Mouse (Mus musculus) kidney, adult 2 months (tissue): Measurements from ENCODE around the gene 4930415O20Rik. TPM values are rescaled to one million over a fixed set of nuclear protein-coding genes. Genes with fewer than 3 reads are reported as not detected.

Experiments used
- DNase-seq: peaks from one replicate; pipeline ENCODE4 v3.0.0; 2021
- H3K27ac ChIP-seq: fragments of 200-500 bp; 2 replicates; pipeline ENCODE4 v1.5.1; 2012; ENCODE audit warnings: low read depth, low read length, control low read depth, inconsistent platforms; ENCODE audit not compliant: insufficient read depth
- H3K27me3 ChIP-seq: fragments of 200-500 bp; replicated peaks from 2 replicates; pipeline ENCODE4 v1.6.1; 2012; ENCODE audit warnings: mild to moderate bottlenecking, moderate library complexity, low read length, inconsistent platforms; ENCODE audit not compliant: control insufficient read depth, insufficient read depth
- H3K36me3 ChIP-seq: fragments of 200-500 bp; 2 replicates; pipeline ENCODE4 v1.6.1; 2012; ENCODE audit warnings: mild to moderate bottlenecking, moderate library complexity, low read length, inconsistent platforms; ENCODE audit not compliant: control insufficient read depth, insufficient read depth
- H3K4me1 ChIP-seq: fragments of 200-500 bp; 2 replicates; pipeline ENCODE4 v1.6.1; 2011; ENCODE audit warnings: low read length; ENCODE audit not compliant: control insufficient read depth, insufficient read depth
- H3K4me3 ChIP-seq: fragments of 200-500 bp; 2 replicates; pipeline ENCODE4 v1.5.1; 2011; ENCODE audit warnings: mild to moderate bottlenecking, low read depth, low read length, control low read depth; ENCODE audit not compliant: insufficient read depth
- CTCF ChIP-seq: fragments of 200-500 bp; conservative IDR thresholded peaks from 2 replicates; pipeline ENCODE4 v1.5.1; 2011; ENCODE audit warnings: low read depth, mild to moderate bottlenecking, control low read depth, low read length, moderate library complexity, mixed read lengths; ENCODE audit not compliant: insufficient read depth, insufficient read length
- POLR2A ChIP-seq: fragments of 200-500 bp; IDR thresholded peaks from one replicate; pipeline ENCODE4 v1.6.1; 2011; ENCODE audit warnings: low read depth, low read length, control low read depth
- WGBS: fragments of 180-500 bp; shearing (Covaris S2); methylation state at CpG from one replicate; pipeline ENCODE4 v1.1.7; 2018; 5-methylcytosine and 5-hydroxymethylcytosine counted together
- polyA plus RNA-seq: library from polyadenylated mRNA; depleted of rRNA; stranded (reverse); fragments of >200 nt; gene quantifications from 2 replicates; pipeline ENCODE4 v1.2.3, GENCODE M21; 2012

4930415O20Rik gene
- polyA plus RNA-seq, 1 experiment = 1.0 TPM

DNA sequence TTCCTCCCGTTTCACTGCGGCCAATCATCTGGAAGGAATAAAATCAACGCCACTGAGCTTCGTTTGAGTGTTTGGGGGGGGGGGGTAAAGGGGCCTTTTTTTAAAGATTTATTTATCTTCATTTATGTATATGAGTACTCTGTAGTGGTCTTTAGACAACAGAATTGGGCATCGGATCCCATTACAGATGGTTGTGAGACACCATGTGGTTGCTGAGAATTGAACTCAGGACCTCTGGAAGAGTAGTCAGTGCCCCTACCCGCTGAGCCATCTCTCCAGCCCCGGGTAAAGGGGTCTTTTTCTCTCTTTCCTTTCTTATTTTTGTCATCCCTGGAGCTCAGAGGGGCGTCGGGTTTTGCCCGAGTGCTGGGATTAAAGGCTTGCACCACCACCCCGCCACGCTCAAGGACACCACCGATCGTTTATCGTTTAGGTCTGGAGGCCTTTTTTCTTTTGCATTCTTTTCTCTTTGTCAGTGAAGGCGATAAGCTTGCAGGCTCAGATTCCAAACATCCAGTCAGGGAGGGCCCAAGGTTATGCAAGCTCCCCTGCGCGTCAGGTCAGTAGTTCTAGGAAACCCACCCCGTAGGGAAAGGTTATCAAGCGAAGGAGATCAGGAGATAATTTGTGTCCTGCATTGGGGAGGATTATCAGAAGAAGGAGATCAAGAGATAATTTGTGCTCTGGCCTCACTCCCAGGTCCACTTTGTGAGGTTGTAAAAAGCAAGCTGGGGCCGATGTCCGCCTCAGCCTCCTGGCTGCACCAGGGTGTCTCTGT, 2.4 kb upstream of the 4930415O20Rik start:
- peak overlapping the region; percentile 61 for H3K4me3 ChIP-seq
- TF ChIP-seq POLR2A (no peak), CTCF (no peak)
- WGBS = 5% methylated on average over 22 of the region's 22 CpGs
- peaks cover 4% of the 10 kb centered on the region; the same call in 1 of the 2 replicates for H3K4me1 ChIP-seq
- no peaks in the 10 kb centered on the region for H3K36me3 ChIP-seq
- DNase-seq = peak; percentile 31
- H3K27ac ChIP-seq = peak overlapping the region; percentile 61; the same call in 1 of the 2 replicates
- H3K27me3 ChIP-seq = no peaks in the 10 kb centered on the region

DNA sequence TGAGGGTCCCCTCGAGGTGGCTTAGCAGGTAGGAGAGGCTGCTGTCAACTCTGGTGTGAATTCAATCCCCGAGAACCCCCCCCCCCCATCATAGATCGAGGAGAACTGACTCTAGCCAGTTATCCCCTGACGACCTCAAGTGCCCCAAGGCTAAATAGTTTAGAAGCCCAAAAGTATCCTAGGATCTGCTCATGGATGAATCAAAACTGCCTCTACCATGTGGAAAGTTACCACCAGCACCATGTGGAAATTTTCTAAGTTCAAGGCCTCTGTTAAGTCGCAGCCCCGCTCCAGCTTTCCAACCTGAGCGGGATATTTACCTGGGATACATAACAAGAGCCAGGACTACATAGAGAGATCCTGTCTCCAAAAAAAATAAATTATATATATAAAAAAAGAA, 1.6 kb upstream of the 4930415O20Rik start:
- WGBS = 50% methylated on average over 7 of the region's 7 CpGs
- Histone ChIP-seq H3K27me3 (no peaks in the 10 kb centered on the region), H3K4me1 (peaks cover 4% of the 10 kb centered on the region; the same call in 1 of the 2 replicates), H3K36me3 (no peaks in the 10 kb centered on the region), H3K27ac (peak overlapping the region; percentile 1; the same call in 1 of the 2 replicates), H3K4me3 (no peak overlapping the region)
- TF ChIP-seq CTCF = no peak
- TF ChIP-seq POLR2A = no peak
- peak; percentile 40 for DNase-seq

GRCm38 (mm10) chr15:98569795-98570365, 924 bp upstream of the 4930415O20Rik start:
- Histone ChIP-seq H3K27ac (peak overlapping the region; percentile 27; the same call in 1 of the 2 replicates), H3K36me3 (no peaks in the 10 kb centered on the region), H3K27me3 (no peaks in the 10 kb centered on the region), H3K4me3 (no peak overlapping the region), H3K4me1 (peaks cover 4% of the 10 kb centered on the region; the same call in 1 of the 2 replicates)
- TF ChIP-seq CTCF = no peak
- DNase-seq = no peak
- 77% methylated on average over 4 of the region's 4 CpGs for WGBS

- no peaks in the 10 kb centered on the region for H3K36me3 ChIP-seq
- TF ChIP-seq CTCF = no peak
- TF ChIP-seq POLR2A = no peak
- H3K27me3 ChIP-seq = no peaks in the 10 kb centered on the region
- WGBS = 75% methylated on average over 4 of the region's 4 CpGs
- no peak overlapping the region for H3K27ac ChIP-seq
- H3K4me3 ChIP-seq = no peak overlapping the region
- H3K4me1 ChIP-seq = no peaks in the 10 kb centered on the region; the same call in 1 of the 2 replicates
- no peak for DNase-seq
Measured at GRCm38 (mm10) chr15:98573293-98573692, 2.5 kb downstream of the 4930415O20Rik start.

- TF ChIP-seq POLR2A = no peak
- TF ChIP-seq CTCF = no peak
- no peak for DNase-seq
- Histone ChIP-seq H3K36me3 (no peaks in the 10 kb centered on the region), H3K4me3 (no peak overlapping the region), H3K4me1 (peaks cover 8% of the 10 kb centered on the region; the same call in 1 of the 2 replicates), H3K27me3 (no peaks in the 10 kb centered on the region), H3K27ac (no peak overlapping the region)
- 83% methylated on average over 2 of the region's 2 CpGs for WGBS
Measured at GRCm38 (mm10) chr15:98579310-98579709, 8.5 kb downstream of the 4930415O20Rik start.

DNA sequence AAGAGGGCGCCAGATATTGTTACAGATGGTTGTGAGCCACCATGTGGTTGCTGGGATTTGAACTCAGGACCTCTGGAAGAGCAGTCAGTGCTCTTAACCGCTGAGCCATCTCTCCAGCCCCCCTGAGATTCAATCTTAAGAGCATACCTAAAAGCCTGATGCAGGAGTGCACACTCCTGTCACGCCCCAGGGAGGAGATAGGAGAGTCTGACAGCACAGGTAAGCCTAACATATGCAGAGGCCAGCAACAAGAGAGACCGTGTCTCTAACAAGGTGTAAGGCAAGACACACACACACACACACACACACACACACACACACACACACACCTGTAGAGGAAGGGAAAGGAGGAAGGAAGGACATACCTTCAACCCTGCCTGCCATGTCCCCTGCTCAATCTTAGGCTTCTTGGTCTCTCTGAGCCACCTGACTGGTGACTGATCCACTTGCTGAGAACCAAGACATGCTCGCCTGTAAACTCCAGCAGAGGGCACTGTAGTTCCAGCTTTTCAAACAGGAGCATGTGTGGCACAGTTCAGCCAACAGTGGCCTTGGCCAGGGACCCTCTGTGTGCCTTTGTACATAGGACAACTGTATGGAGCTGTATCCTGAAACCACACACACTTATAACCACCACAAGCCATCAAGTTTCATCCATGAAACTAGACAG, 9.1 kb downstream of the 4930415O20Rik start:
- Histone ChIP-seq H3K27ac (no peak overlapping the region), H3K4me3 (no peak overlapping the region), H3K4me1 (peaks cover 8% of the 10 kb centered on the region; the same call in 1 of the 2 replicates), H3K36me3 (no peaks in the 10 kb centered on the region), H3K27me3 (no peaks in the 10 kb centered on the region)
- 44% methylated on average over 5 of the region's 5 CpGs for WGBS
- TF ChIP-seq POLR2A = no peak
- peak; percentile 99 for TF ChIP-seq CTCF
- DNase-seq = peak; percentile 90

DNA sequence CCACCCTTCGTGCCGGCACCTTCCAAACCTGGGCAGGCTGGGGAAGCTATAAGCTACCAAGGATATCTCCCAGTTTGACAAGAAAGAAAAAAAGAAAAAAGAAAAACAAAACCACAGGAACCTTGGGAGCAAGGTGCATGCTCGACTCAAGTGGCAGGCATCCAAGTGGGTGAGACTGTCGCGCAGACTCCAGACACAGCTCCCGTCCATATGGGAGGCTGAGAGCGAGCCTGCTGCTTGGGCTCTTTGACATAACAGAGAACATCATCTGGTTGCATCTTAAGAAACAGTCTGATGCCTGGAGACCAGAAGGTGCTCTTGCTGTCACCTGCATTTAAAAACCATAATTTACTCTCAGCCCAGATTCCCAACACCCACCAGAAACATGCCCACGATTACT, 11.6 kb downstream of the 4930415O20Rik start:
- Histone ChIP-seq H3K36me3 (no peaks in the 10 kb centered on the region), H3K4me1 (peaks cover 11% of the 10 kb centered on the region; the same call in 1 of the 2 replicates), H3K4me3 (no peak overlapping the region), H3K27me3 (no peaks in the 10 kb centered on the region), H3K27ac (no peak overlapping the region)
- peak; percentile 72 for DNase-seq
- 31% methylated on average over 8 of the region's 8 CpGs for WGBS
- TF ChIP-seq CTCF = no peak
- no peak for TF ChIP-seq POLR2A
